Mouse (Mus musculus) liver, postnatal 0 days (tissue): ENCODE data around the gene Tdp2.

ENCODE experiments used
- CTCF ChIP-seq: sonication (generic); IDR thresholded peaks from 2 replicates; pipeline ENCODE4 v1.5.1; 2016; ENCODE audit warnings: antibody characterized with exemption, low read depth
- EP300 ChIP-seq: IDR thresholded peaks from 2 replicates; pipeline ENCODE4 v1.6.1; 2016; ENCODE audit warnings: antibody characterized with exemption, low read depth, mild to moderate bottlenecking

GRCm38 (mm10) chr13:24786014-24786490 is 45.4 kb upstream of the Tdp2 start:
- TF ChIP-seq CTCF (no peak), EP300 (no peak)
